Mouse (Mus musculus) hindbrain, embryonic 15.5 days (tissue): ENCODE measurements around the gene Zbtb20. TPM values are rescaled to one million over a fixed set of nuclear protein-coding genes. Genes with fewer than 3 reads are reported as not detected.

Experiments used
- ATAC-seq: fragments of 200-750 bp; cut with Nextera tagmentation; 2 replicates; pipeline ENCODE4 v1.8.0; 2017; ENCODE audit warnings: low read depth, moderate number of reproducible peaks, moderate TSS enrichment; ENCODE audit not compliant: low FRiP score
- H3K27ac ChIP-seq: fragments of 300-500 bp; sonication (generic); replicated peaks from 2 replicates; pipeline ENCODE4 v1.5.1; 2015; ENCODE audit warnings: mild to moderate bottlenecking, inconsistent platforms
- H3K27me3 ChIP-seq: fragments of 300-500 bp; sonication (generic); 2 replicates; pipeline ENCODE4 v1.6.1; 2015; ENCODE audit warnings: control low read depth, inconsistent platforms
- H3K36me3 ChIP-seq: fragments of 300-500 bp; sonication (generic); 2 replicates; pipeline ENCODE4 v1.6.1; 2015; ENCODE audit warnings: control low read depth, inconsistent platforms
- H3K4me1 ChIP-seq: fragments of 300-500 bp; sonication (generic); replicated peaks from 2 replicates; pipeline ENCODE4 v1.6.1; 2015; ENCODE audit warnings: control low read depth, inconsistent platforms
- H3K4me2 ChIP-seq: fragments of 300-500 bp; sonication (generic); 2 replicates; pipeline ENCODE4 v1.6.1; 2015; ENCODE audit warnings: moderate library complexity, mild to moderate bottlenecking, inconsistent platforms
- H3K4me3 ChIP-seq: fragments of 300-500 bp; sonication (generic); 2 replicates; pipeline ENCODE4 v1.5.1; 2015; ENCODE audit warnings: mild to moderate bottlenecking, inconsistent platforms
- H3K9ac ChIP-seq: fragments of 300-500 bp; sonication (generic); 2 replicates; pipeline ENCODE4 v1.6.1; 2015; ENCODE audit warnings: inconsistent platforms
- H3K9me3 ChIP-seq: fragments of 300-500 bp; sonication (generic); 2 replicates; pipeline ENCODE4 v1.6.1; 2016; ENCODE audit warnings: control low read depth, inconsistent platforms
- WGBS: fragments of 180-500 bp; shearing (Covaris S2); methylation state at CpG from one replicate; pipeline ENCODE4 v1.1.7; 2015; 5-methylcytosine and 5-hydroxymethylcytosine counted together
- polyA plus RNA-seq: library from polyadenylated mRNA; unstranded; fragments of >200 nt; fragmentation: Nextera tagmentation; extraction: Ambion mirVana; gene quantifications from 2 replicates; pipeline ENCODE4 v1.2.1, GENCODE M21; 2015

The Zbtb20 gene
- polyA plus RNA-seq, 1 experiment from 2014 or later, result 60.9 TPM

- Histone ChIP-seq H3K27ac (peak overlapping the region; percentile 96), H3K9me3 (no peaks in the 10 kb centered on the region), H3K27me3 (no peaks in the 10 kb centered on the region), H3K36me3 (no peaks in the 10 kb centered on the region), H3K4me2 (peak overlapping the region; percentile 58), H3K9ac (peak overlapping the region; percentile 73), H3K4me3 (peak overlapping the region; percentile 66), H3K4me1 (peaks cover 37% of the 10 kb centered on the region)
- no peak for ATAC-seq
- 18% methylated on average over 12 of the region's 12 CpGs for WGBS
These were observed 626.8 kb downstream of the Zbtb20 start for GRCm38 (mm10) chr16:43502339-43503009.

GRCm38 (mm10) chr16:43503010-43503635 lies 627.4 kb downstream of the Zbtb20 start:
- 2% methylated on average over 13 of the region's 13 CpGs for WGBS
- peak overlapping the region; percentile 96 for H3K27ac ChIP-seq
- peaks cover 37% of the 10 kb centered on the region for H3K4me1 ChIP-seq
- H3K27me3 ChIP-seq, result no peaks in the 10 kb centered on the region
- no peaks in the 10 kb centered on the region for H3K36me3 ChIP-seq
- peak overlapping the region; percentile 73 for H3K9ac ChIP-seq
- H3K4me2 ChIP-seq, result peak overlapping the region; percentile 58
- peak overlapping the region; percentile 66 for H3K4me3 ChIP-seq
- no peaks in the 10 kb centered on the region for H3K9me3 ChIP-seq
- ATAC-seq, result peak; percentile 89

- peak; percentile 65 for ATAC-seq
- H3K4me2 ChIP-seq, result peak overlapping the region; percentile 58
- H3K36me3 ChIP-seq, result no peaks in the 10 kb centered on the region
- H3K4me3 ChIP-seq, result peak overlapping the region; percentile 66
- H3K27me3 ChIP-seq, result no peaks in the 10 kb centered on the region
- peak overlapping the region; percentile 73 for H3K9ac ChIP-seq
- peak overlapping the region; percentile 96 for H3K27ac ChIP-seq
- H3K4me1 ChIP-seq, result peaks cover 39% of the 10 kb centered on the region
- 1% methylated on average over 5 of the region's 5 CpGs for WGBS
- H3K9me3 ChIP-seq, result no peaks in the 10 kb centered on the region
These were observed 627.9 kb downstream of the Zbtb20 start for GRCm38 (mm10) chr16:43503636-43504010.

GRCm38 (mm10) chr16:43504151-43504550 lies 628.5 kb downstream of the Zbtb20 start:
- H3K27me3 ChIP-seq, result no peaks in the 10 kb centered on the region
- H3K4me1 ChIP-seq, result peaks cover 40% of the 10 kb centered on the region
- H3K9ac ChIP-seq, result peak overlapping the region; percentile 73
- peak overlapping the region; percentile 58 for H3K4me2 ChIP-seq
- H3K36me3 ChIP-seq, result no peaks in the 10 kb centered on the region
- peak overlapping the region; percentile 96 for H3K27ac ChIP-seq
- H3K9me3 ChIP-seq, result no peaks in the 10 kb centered on the region
- no peak for ATAC-seq
- H3K4me3 ChIP-seq, result peak overlapping the region; percentile 66
- WGBS, result 0% methylated on average over 3 of the region's 3 CpGs

GRCm38 (mm10) chr16:43504556-43504955 lies 628.9 kb downstream of the Zbtb20 start:
- H3K36me3 ChIP-seq, result no peaks in the 10 kb centered on the region
- H3K4me1 ChIP-seq, result peaks cover 40% of the 10 kb centered on the region
- H3K9ac ChIP-seq, result peak overlapping the region; percentile 73
- no peak for ATAC-seq
- H3K4me2 ChIP-seq, result peak overlapping the region; percentile 58
- no peaks in the 10 kb centered on the region for H3K27me3 ChIP-seq
- H3K4me3 ChIP-seq, result peak overlapping the region; percentile 66
- peak overlapping the region; percentile 96 for H3K27ac ChIP-seq
- WGBS, result 14% methylated on average over 1 of the region's 1 CpGs
- no peaks in the 10 kb centered on the region for H3K9me3 ChIP-seq

GRCm38 (mm10) chr16:43505314-43505950 lies 629.8 kb downstream of the Zbtb20 start:
- ATAC-seq, result no peak
- H3K9ac ChIP-seq, result peak overlapping the region; percentile 45
- H3K4me1 ChIP-seq, result peaks cover 41% of the 10 kb centered on the region
- H3K9me3 ChIP-seq, result no peaks in the 10 kb centered on the region
- H3K27me3 ChIP-seq, result no peaks in the 10 kb centered on the region
- H3K27ac ChIP-seq, result peak overlapping the region; percentile 76
- H3K4me3 ChIP-seq, result peak overlapping the region; percentile 37
- H3K4me2 ChIP-seq, result peak overlapping the region; percentile 58
- WGBS, result 22% methylated on average over 9 of the region's 9 CpGs
- no peaks in the 10 kb centered on the region for H3K36me3 ChIP-seq

- no peaks in the 10 kb centered on the region for H3K27me3 ChIP-seq
- H3K4me2 ChIP-seq, result peak overlapping the region; percentile 58
- 9% methylated on average over 9 of the region's 9 CpGs for WGBS
- peak overlapping the region; percentile 76 for H3K27ac ChIP-seq
- no peaks in the 10 kb centered on the region for H3K36me3 ChIP-seq
- peaks cover 46% of the 10 kb centered on the region for H3K4me1 ChIP-seq
- H3K9me3 ChIP-seq, result no peaks in the 10 kb centered on the region
- H3K9ac ChIP-seq, result peak overlapping the region; percentile 51
- no peak for ATAC-seq
- H3K4me3 ChIP-seq, result peak overlapping the region; percentile 37
These were observed 630.6 kb downstream of the Zbtb20 start for GRCm38 (mm10) chr16:43506189-43506751.

- H3K36me3 ChIP-seq, result no peaks in the 10 kb centered on the region
- H3K4me2 ChIP-seq, result peak overlapping the region; percentile 58
- H3K27ac ChIP-seq, result peak overlapping the region; percentile 76
- H3K4me1 ChIP-seq, result peaks cover 44% of the 10 kb centered on the region
- WGBS, result 17% methylated on average over 10 of the region's 10 CpGs
- no peak for ATAC-seq
- peak overlapping the region; percentile 37 for H3K4me3 ChIP-seq
- H3K9ac ChIP-seq, result peak overlapping the region; percentile 51
- no peaks in the 10 kb centered on the region for H3K9me3 ChIP-seq
- no peaks in the 10 kb centered on the region for H3K27me3 ChIP-seq
These were observed 631.2 kb downstream of the Zbtb20 start for GRCm38 (mm10) chr16:43506771-43507405.

- Histone ChIP-seq H3K27ac (peak overlapping the region; percentile 42; the same call in 1 of the 2 replicates), H3K9ac (0 out of 2 replicates have a peak overlapping the region, but pooled peaks have one; percentile 19), H3K4me2 (peak overlapping the region; percentile 58), H3K4me3 (peak overlapping the region; percentile 17; the same call in 1 of the 2 replicates), H3K27me3 (no peaks in the 10 kb centered on the region), H3K36me3 (no peaks in the 10 kb centered on the region), H3K9me3 (no peaks in the 10 kb centered on the region), H3K4me1 (peaks cover 33% of the 10 kb centered on the region)
- 70% methylated on average over 9 of the region's 9 CpGs for WGBS
- ATAC-seq, result no peak
These were observed 632.7 kb downstream of the Zbtb20 start for GRCm38 (mm10) chr16:43508166-43508998.

- Histone ChIP-seq H3K9ac (no peak overlapping the region), H3K27ac (peak overlapping the region; percentile 71)
- 53% methylated on average over 5 of the region's 5 CpGs for WGBS
These were observed 634.8 kb downstream of the Zbtb20 start for GRCm38 (mm10) chr16:43510516-43510915.

GRCm38 (mm10) chr16:43511531-43511930 lies 635.9 kb downstream of the Zbtb20 start:
- Histone ChIP-seq H3K36me3 (no peaks in the 10 kb centered on the region), H3K4me1 (peaks cover 25% of the 10 kb centered on the region), H3K4me3 (no peak overlapping the region), H3K4me2 (no peak overlapping the region), H3K9ac (no peak overlapping the region), H3K27ac (no peak overlapping the region), H3K27me3 (no peaks in the 10 kb centered on the region), H3K9me3 (no peaks in the 10 kb centered on the region)
- ATAC-seq, result no peak
- 69% methylated on average over 4 of the region's 4 CpGs for WGBS

More at GRCm38 (mm10) chr16:43510516-43510915, 634.8 kb downstream of the Zbtb20 start:
- H3K27me3 ChIP-seq, result no peaks in the 10 kb centered on the region
- no peaks in the 10 kb centered on the region for H3K36me3 ChIP-seq
- H3K4me2 ChIP-seq, result peak overlapping the region; percentile 29
- H3K4me3 ChIP-seq, result no peak overlapping the region
- peak; percentile 51; the same call in 1 of the 2 replicates for ATAC-seq
- peaks cover 29% of the 10 kb centered on the region for H3K4me1 ChIP-seq
- H3K9me3 ChIP-seq, result no peaks in the 10 kb centered on the region
